17 mouse cellular contexts compared by ENCODE assay signal in genomic region chr2:135568350-135568749, GRCm38 (mm10).
"Had no signal": no experiment of that assay in that cellular context is flagged by ENCODE, and none has a peak within 500 bp of the region (broad histone marks: within the 10 kb centered on the region; RNA-seq: fewer than 3 reads in every experiment).

No protein-coding gene starts in this region.

- H3K27me3 ChIP-seq: kidney, embryonic 15.5 days; limb, embryonic 12.5 days; limb, embryonic 15.5 days had no signal

- H3K4me3 ChIP-seq: kidney, embryonic 15.5 days; limb, embryonic 12.5 days; limb, embryonic 15.5 days had no signal

- ATAC-seq: liver, postnatal 0 days had no signal

- H3K9ac ChIP-seq: kidney, embryonic 15.5 days; limb, embryonic 12.5 days; limb, embryonic 15.5 days; liver, embryonic 14.5 days; liver, postnatal 0 days; lung, embryonic 14.5 days had no signal

- H3K9me3 ChIP-seq: kidney, embryonic 15.5 days; limb, embryonic 12.5 days; limb, embryonic 15.5 days had no signal

- H3K27ac ChIP-seq: kidney, embryonic 15.5 days; limb, embryonic 12.5 days; limb, embryonic 15.5 days; liver, embryonic 14.5 days; macrophage; stomach, postnatal 0 days had no signal

- H3K36me3 ChIP-seq: kidney, embryonic 15.5 days; limb, embryonic 12.5 days; limb, embryonic 15.5 days had no signal

- H3K4me2 ChIP-seq: kidney, embryonic 15.5 days; limb, embryonic 12.5 days; limb, embryonic 15.5 days; liver, embryonic 11.5 days; lung, embryonic 14.5 days; midbrain, embryonic 11.5 days had no signal

- H3K4me1 ChIP-seq: kidney, embryonic 15.5 days; limb, embryonic 12.5 days; limb, embryonic 15.5 days had no signal

- DNase-seq: kidney, adult 8-10 months; kidney, postnatal 10 days; kidney, postnatal 4 days; left cerebral cortex, postnatal 4 days; liver, postnatal 0 days; lung, embryonic 14.5 days; midbrain, embryonic 14.5 days; thymus, adult 2 months; thymus, postnatal 14 days had no signal
